Mouse (Mus musculus) CD4-positive, CD25-positive, alpha-beta regulatory T cell, adult 4 months (primary cell): ENCODE data around the gene BC049715. TPM values are rescaled to one million over a fixed set of nuclear protein-coding genes. Genes with fewer than 3 reads are reported as not detected.
"Not testable (repeated sequence)": the region's sequence is repeated elsewhere in the genome, so short reads cannot be mapped to it uniquely, and the experiment has no call there.

Source experiments
- ATAC-seq: one replicate; pipeline ENCODE4 v1.8.0; 2017
- polyA plus RNA-seq, 2 experiments: library from polyadenylated mRNA; unstranded; fragments of 100-300 nt; shearing (Covaris generic); gene quantifications; one replicate each; pipeline ENCODE4 v1.2.1; 2017

Gene BC049715
- polyA plus RNA-seq, result 1 to 10 TPM; 2.1 to 5.2 TPM

GRCm38 (mm10) chr6:136827516-136827880 lies at the start of gene BC049715:
Gene BC049715 (plus strand): TSS chr6:136827626.
- ATAC-seq, result no peak

- ATAC-seq, result no peak
Measured at GRCm38 (mm10) chr6:136781377-136781986, 45.9 kb upstream of the BC049715 start, which contains the start of gene Gucy2c. Gene Gucy2c (minus strand): TSS chr6:136781765.

- no peak for ATAC-seq
Measured at GRCm38 (mm10) chr6:136782146-136782545, 45.3 kb upstream of the BC049715 start.

- no peak for ATAC-seq
Measured at GRCm38 (mm10) chr6:136782761-136783160, 44.7 kb upstream of the BC049715 start.

- no peak for ATAC-seq
Measured at GRCm38 (mm10) chr6:136789391-136789971, 37.9 kb upstream of the BC049715 start.

- ATAC-seq, result peak; percentile 47
Measured at GRCm38 (mm10) chr6:136792884-136793758, 34.3 kb upstream of the BC049715 start.

- ATAC-seq, result peak; percentile 47
Measured at GRCm38 (mm10) chr6:136793831-136794525, 33.4 kb upstream of the BC049715 start.

- ATAC-seq, result no peak
Measured at GRCm38 (mm10) chr6:136795110-136795509, 32.3 kb upstream of the BC049715 start.

- ATAC-seq, result no peak
Measured at GRCm38 (mm10) chr6:136795850-136796249, 31.6 kb upstream of the BC049715 start.

- not testable (repeated sequence) for ATAC-seq
Measured at GRCm38 (mm10) chr6:136797874-136798693, 29.3 kb upstream of the BC049715 start.

- ATAC-seq, result no peak
Measured at GRCm38 (mm10) chr6:136800710-136801109, 26.7 kb upstream of the BC049715 start.

- ATAC-seq, result no peak
Measured at GRCm38 (mm10) chr6:136801274-136801673, 26.2 kb upstream of the BC049715 start.

GRCm38 (mm10) chr6:136803093-136803738 lies 24.2 kb upstream of the BC049715 start:
- ATAC-seq, result no peak

- ATAC-seq, result peak; percentile 63
Measured at GRCm38 (mm10) chr6:136803739-136804633, 23.4 kb upstream of the BC049715 start, which contains the start of gene Hist4h4. Gene Hist4h4 (minus strand): TSS chr6:136804415.

- no peak for ATAC-seq
Measured at GRCm38 (mm10) chr6:136804705-136805408, 22.6 kb upstream of the BC049715 start.

GRCm38 (mm10) chr6:136805409-136805775 lies 22.0 kb upstream of the BC049715 start:
- no peak for ATAC-seq

GRCm38 (mm10) chr6:136806819-136807218 lies 20.6 kb upstream of the BC049715 start:
- no peak for ATAC-seq

GRCm38 (mm10) chr6:136807395-136808013 lies 19.9 kb upstream of the BC049715 start:
- ATAC-seq, result no peak

- ATAC-seq, result peak; percentile 72
Measured at GRCm38 (mm10) chr6:136808014-136808417, 19.4 kb upstream of the BC049715 start, which contains the start of gene H2afj. Gene H2afj (plus strand): TSS chr6:136808244.
